Mouse (Mus musculus): ENCODE measurements around the gene Itk. TPM values are rescaled to one million over a fixed set of nuclear protein-coding genes. Genes with fewer than 3 reads are reported as not detected.

Itk gene
- polyA plus RNA-seq, 1 experiment from 2014 or later = 0.08 TPM

GRCm38 (mm10) chr11:46312523-46313035 is 76.7 kb downstream of the Itk start, which contains the start of gene Cyfip2:
Gene Cyfip2 (minus strand): TSS chr11:46312859.
- H3K27ac ChIP-seq (replicated peaks) = peak within 1 kb of the TSS; percentile 51; the same call in 1 of the 2 replicates
- no peaks in the 10 kb centered on the region for H3K9me3 ChIP-seq (replicated peaks)
- H3K4me1 ChIP-seq (replicated peaks) = peaks cover 25% of the 10 kb centered on the region
- H3K4me2 ChIP-seq = peak within 1 kb of the TSS; percentile 91
- ATAC-seq (ENCODE audit: insufficient read depth) = no peak
- peak within 1 kb of the TSS; percentile 54 for H3K9ac ChIP-seq
- WGBS (ENCODE audit: insufficient replicate concordance) = 7% methylated on average over 14 of the region's 14 CpGs
- no peaks in the 10 kb centered on the region for H3K36me3 ChIP-seq (replicated peaks)
- peaks cover 40% of the 10 kb centered on the region for H3K27me3 ChIP-seq
- H3K4me3 ChIP-seq (replicated peaks) = peak within 1 kb of the TSS; percentile 65

GRCm38 (mm10) chr11:46311703-46312522 is 77.4 kb downstream of the Itk start:
- Histone ChIP-seq H3K4me3 (replicated peaks) (peak overlapping the region; percentile 65), H3K9ac (peak overlapping the region; percentile 54), H3K4me2 (peak overlapping the region; percentile 91), H3K4me1 (replicated peaks) (peaks cover 25% of the 10 kb centered on the region), H3K36me3 (replicated peaks) (no peaks in the 10 kb centered on the region), H3K9me3 (replicated peaks) (no peaks in the 10 kb centered on the region), H3K27ac (replicated peaks) (peak overlapping the region; percentile 51; the same call in 1 of the 2 replicates), H3K27me3 (peaks cover 40% of the 10 kb centered on the region)
- under 1% methylated on average over 69 of the region's 71 CpGs for WGBS (ENCODE audit: insufficient replicate concordance)
- ATAC-seq (ENCODE audit: insufficient read depth) = peak; percentile 70

- Histone ChIP-seq H3K36me3 (replicated peaks) (no peaks in the 10 kb centered on the region), H3K9ac (peak overlapping the region; percentile 54), H3K4me3 (replicated peaks) (peak overlapping the region; percentile 65), H3K9me3 (replicated peaks) (no peaks in the 10 kb centered on the region), H3K27ac (replicated peaks) (0 out of 2 replicates have a peak overlapping the region, but pooled peaks have one; percentile 51), H3K4me1 (replicated peaks) (peaks cover 25% of the 10 kb centered on the region), H3K4me2 (peak overlapping the region; percentile 91), H3K27me3 (peaks cover 40% of the 10 kb centered on the region)
- ATAC-seq (ENCODE audit: insufficient read depth) = no peak
- 2% methylated on average over 14 of the region's 14 CpGs for WGBS (ENCODE audit: insufficient replicate concordance)
These were observed 78.1 kb downstream of the Itk start for GRCm38 (mm10) chr11:46311181-46311702.

- 31% methylated on average over 5 of the region's 5 CpGs for WGBS (ENCODE audit: insufficient replicate concordance)
- H3K36me3 ChIP-seq (replicated peaks) = no peaks in the 10 kb centered on the region
- H3K4me2 ChIP-seq = peak overlapping the region; percentile 91
- H3K9ac ChIP-seq = no peak overlapping the region
- no peaks in the 10 kb centered on the region for H3K9me3 ChIP-seq (replicated peaks)
- peaks cover 40% of the 10 kb centered on the region for H3K27me3 ChIP-seq
- H3K4me3 ChIP-seq (replicated peaks) = peak overlapping the region; percentile 65
- ATAC-seq (ENCODE audit: insufficient read depth) = no peak
- H3K27ac ChIP-seq (replicated peaks) = no peak overlapping the region
- peaks cover 25% of the 10 kb centered on the region for H3K4me1 ChIP-seq (replicated peaks)
These were observed 78.7 kb downstream of the Itk start for GRCm38 (mm10) chr11:46310647-46311063.

- WGBS (ENCODE audit: insufficient replicate concordance) = 45% methylated on average over 10 of the region's 10 CpGs
- Histone ChIP-seq H3K4me1 (replicated peaks) (peaks cover 25% of the 10 kb centered on the region), H3K27ac (replicated peaks) (no peak overlapping the region), H3K9ac (no peak overlapping the region), H3K27me3 (peaks cover 40% of the 10 kb centered on the region), H3K9me3 (replicated peaks) (no peaks in the 10 kb centered on the region), H3K36me3 (replicated peaks) (no peaks in the 10 kb centered on the region), H3K4me2 (peak overlapping the region; percentile 13; the same call in 1 of the 2 replicates), H3K4me3 (replicated peaks) (no peak overlapping the region)
- no peak for ATAC-seq (ENCODE audit: insufficient read depth)
These were observed 79.3 kb downstream of the Itk start for GRCm38 (mm10) chr11:46309808-46310555.

GRCm38 (mm10) chr11:46309111-46309741 is 80.1 kb downstream of the Itk start:
- Histone ChIP-seq H3K36me3 (replicated peaks) (no peaks in the 10 kb centered on the region), H3K4me3 (replicated peaks) (no peak overlapping the region), H3K9ac (no peak overlapping the region), H3K27me3 (peaks cover 33% of the 10 kb centered on the region), H3K9me3 (replicated peaks) (no peaks in the 10 kb centered on the region), H3K4me2 (peak overlapping the region; percentile 13; the same call in 1 of the 2 replicates), H3K27ac (replicated peaks) (no peak overlapping the region), H3K4me1 (replicated peaks) (peaks cover 25% of the 10 kb centered on the region)
- ATAC-seq (ENCODE audit: insufficient read depth) = no peak
- whole genome bisulfite sequencing (ENCODE audit: insufficient replicate concordance) = 75% methylated on average over 20 of the region's 20 CpGs

- 69% methylated on average over 11 of the region's 11 CpGs for WGBS (ENCODE audit: insufficient replicate concordance)
- no peak overlapping the region for H3K27ac ChIP-seq (replicated peaks)
- H3K9me3 ChIP-seq (replicated peaks) = no peaks in the 10 kb centered on the region
- ATAC-seq (ENCODE audit: insufficient read depth) = no peak
- H3K27me3 ChIP-seq = peaks cover 27% of the 10 kb centered on the region
- peaks cover 21% of the 10 kb centered on the region for H3K4me1 ChIP-seq (replicated peaks)
- no peak overlapping the region for H3K4me2 ChIP-seq
- H3K36me3 ChIP-seq (replicated peaks) = no peaks in the 10 kb centered on the region
- H3K4me3 ChIP-seq (replicated peaks) = no peak overlapping the region
- no peak overlapping the region for H3K9ac ChIP-seq
These were observed 80.9 kb downstream of the Itk start for GRCm38 (mm10) chr11:46308271-46308974.

- ATAC-seq (ENCODE audit: insufficient read depth) = no peak
- no peak overlapping the region for H3K9ac ChIP-seq
- no peak overlapping the region for H3K27ac ChIP-seq (replicated peaks)
- H3K9me3 ChIP-seq (replicated peaks) = no peaks in the 10 kb centered on the region
- H3K4me2 ChIP-seq = no peak overlapping the region
- H3K4me1 ChIP-seq (replicated peaks) = peaks cover 20% of the 10 kb centered on the region
- no peak overlapping the region for H3K4me3 ChIP-seq (replicated peaks)
- WGBS (ENCODE audit: insufficient replicate concordance) = 69% methylated on average over 7 of the region's 7 CpGs
- no peaks in the 10 kb centered on the region for H3K36me3 ChIP-seq (replicated peaks)
- peaks cover 22% of the 10 kb centered on the region for H3K27me3 ChIP-seq
These were observed 81.5 kb downstream of the Itk start for GRCm38 (mm10) chr11:46307768-46308167.

- 60% methylated on average over 7 of the region's 7 CpGs for WGBS (ENCODE audit: insufficient replicate concordance)
- no peak overlapping the region for H3K4me2 ChIP-seq
- H3K36me3 ChIP-seq (replicated peaks) = no peaks in the 10 kb centered on the region
- no peak for ATAC-seq (ENCODE audit: insufficient read depth)
- no peak overlapping the region for H3K4me3 ChIP-seq (replicated peaks)
- H3K27ac ChIP-seq (replicated peaks) = no peak overlapping the region
- no peaks in the 10 kb centered on the region for H3K9me3 ChIP-seq (replicated peaks)
- peaks cover 10% of the 10 kb centered on the region for H3K4me1 ChIP-seq (replicated peaks)
- no peak overlapping the region for H3K9ac ChIP-seq
- H3K27me3 ChIP-seq = peaks cover 12% of the 10 kb centered on the region
These were observed 82.5 kb downstream of the Itk start for GRCm38 (mm10) chr11:46306776-46307175.

GRCm38 (mm10) chr11:46305881-46306520 is 83.3 kb downstream of the Itk start:
- Histone ChIP-seq H3K36me3 (replicated peaks) (no peaks in the 10 kb centered on the region), H3K4me2 (no peak overlapping the region), H3K9ac (no peak overlapping the region), H3K4me3 (replicated peaks) (no peak overlapping the region), H3K4me1 (replicated peaks) (peaks cover 3% of the 10 kb centered on the region), H3K27me3 (peaks cover 4% of the 10 kb centered on the region), H3K27ac (replicated peaks) (no peak overlapping the region), H3K9me3 (replicated peaks) (no peaks in the 10 kb centered on the region)
- 49% methylated on average over 9 of the region's 9 CpGs for WGBS (ENCODE audit: insufficient replicate concordance)
- no peak for ATAC-seq (ENCODE audit: insufficient read depth)
